Mouse (Mus musculus) limb, embryonic 13.5 days (tissue): ENCODE measurements around the gene Gm3435. TPM values are rescaled to one million over a fixed set of nuclear protein-coding genes. Genes with fewer than 3 reads are reported as not detected.
"Not testable (repeated sequence)": the region's sequence is repeated elsewhere in the genome, so short reads cannot be mapped to it uniquely, and the experiment has no call there.

Source experiments
- ATAC-seq: fragments of 200-750 bp; cut with Nextera tagmentation; 2 replicates; pipeline ENCODE4 v1.8.0; 2017; ENCODE audit warnings: low read depth, moderate number of reproducible peaks, moderate TSS enrichment; ENCODE audit not compliant: low FRiP score
- H3K27ac ChIP-seq: fragments of 300-500 bp; sonication (generic); 2 replicates; pipeline ENCODE4 v1.5.1; 2015; ENCODE audit warnings: inconsistent platforms, mild to moderate bottlenecking, moderate library complexity
- H3K27me3 ChIP-seq: fragments of 300-500 bp; sonication (generic); 2 replicates; pipeline ENCODE4 v1.6.1; 2015; ENCODE audit warnings: mild to moderate bottlenecking, inconsistent platforms
- H3K36me3 ChIP-seq: fragments of 300-500 bp; sonication (generic); 2 replicates; pipeline ENCODE4 v1.6.1; 2015; ENCODE audit warnings: inconsistent platforms, mild to moderate bottlenecking, moderate library complexity
- H3K4me1 ChIP-seq: fragments of 300-500 bp; sonication (generic); 2 replicates; pipeline ENCODE4 v1.6.1; 2015; ENCODE audit warnings: inconsistent platforms
- H3K4me2 ChIP-seq: fragments of 300-500 bp; sonication (generic); replicated peaks from 2 replicates; pipeline ENCODE4 v1.6.1; 2015; ENCODE audit warnings: inconsistent platforms, mild to moderate bottlenecking, moderate library complexity
- H3K4me3 ChIP-seq: fragments of 300-500 bp; sonication (generic); 2 replicates; pipeline ENCODE4 v1.5.1; 2015; ENCODE audit warnings: moderate library complexity, mild to moderate bottlenecking, inconsistent platforms
- H3K9ac ChIP-seq: fragments of 300-500 bp; sonication (generic); 2 replicates; pipeline ENCODE4 v1.6.1; 2015; ENCODE audit warnings: mild to moderate bottlenecking, inconsistent platforms
- H3K9me3 ChIP-seq: fragments of 300-500 bp; sonication (generic); 2 replicates; pipeline ENCODE4 v1.6.1; 2016; ENCODE audit warnings: inconsistent platforms
- WGBS: fragments of 180-500 bp; shearing (Covaris S2); methylation state at CpG from one replicate; pipeline ENCODE4 v1.1.7; 2015; 5-methylcytosine and 5-hydroxymethylcytosine counted together
- polyA plus RNA-seq: library from polyadenylated mRNA; unstranded; fragments of >200 nt; fragmentation: Nextera tagmentation; extraction: Ambion mirVana; gene quantifications from 2 replicates; pipeline ENCODE4 v1.2.1, GENCODE M21; 2015

Gene Gm3435
- polyA plus RNA-seq, 1 experiment from 2014 or later, result 7.8 TPM

DNA sequence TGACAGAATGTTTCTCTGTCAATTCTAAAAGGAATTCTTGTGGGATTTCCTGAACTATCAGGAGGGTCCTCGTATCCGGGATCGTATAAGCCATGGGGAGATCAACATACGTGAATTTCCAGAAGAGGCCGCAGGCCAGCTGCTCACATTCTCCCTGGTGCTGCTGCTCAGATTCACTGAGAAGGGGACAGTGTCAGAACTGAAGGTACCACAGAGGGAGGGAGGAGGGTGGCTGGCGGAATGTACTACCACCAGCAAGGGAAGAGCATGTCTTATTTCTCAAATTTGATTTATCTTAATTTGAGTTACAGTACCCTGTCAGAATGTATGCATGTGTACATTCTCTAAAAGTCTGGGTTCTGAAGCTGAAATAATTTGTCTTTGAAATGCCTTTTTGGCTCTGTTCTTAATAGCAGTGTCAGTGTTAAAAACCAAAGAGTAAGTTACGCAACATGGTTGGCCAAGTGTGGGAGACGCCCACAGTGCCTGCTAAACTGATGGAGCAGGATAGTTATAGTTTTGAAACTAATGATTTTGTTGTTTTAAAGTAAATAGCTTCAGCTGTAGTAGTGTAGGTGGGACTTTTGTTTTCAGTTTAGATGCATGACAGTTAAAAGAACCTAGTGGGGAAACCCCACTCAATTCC is 43.3 kb downstream of the Gm3435 start:
- not testable (repeated sequence) for H3K9ac ChIP-seq, H3K9me3 ChIP-seq, H3K27me3 ChIP-seq, H3K4me1 ChIP-seq, H3K4me3 ChIP-seq, H3K27ac ChIP-seq, H3K4me2 ChIP-seq, ATAC-seq
- WGBS, result 90% methylated on average over 6 of the region's 8 CpGs
- H3K36me3 ChIP-seq, result peaks cover 27% of the 10 kb centered on the region

DNA sequence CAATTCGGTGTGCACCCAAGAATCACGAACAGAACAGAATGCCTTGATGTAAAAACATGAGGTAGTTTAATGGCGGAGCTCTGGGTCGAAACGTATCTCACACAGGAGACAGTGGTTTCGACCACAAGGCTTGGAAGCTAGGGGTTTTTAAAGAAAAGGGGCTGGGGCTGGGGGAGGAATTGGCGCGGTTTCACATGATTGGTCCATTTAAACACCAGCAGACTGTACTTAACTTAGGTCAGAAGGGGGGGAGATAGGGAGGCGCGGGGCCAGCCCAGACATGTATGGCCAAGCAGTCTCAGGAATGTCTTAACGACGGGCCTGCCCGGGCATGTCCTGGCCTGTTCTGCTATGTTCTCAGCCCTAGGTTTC is 43.8 kb downstream of the Gm3435 start:
- H3K4me3 ChIP-seq, H3K4me2 ChIP-seq, H3K9me3 ChIP-seq, H3K4me1 ChIP-seq, ATAC-seq, H3K27me3 ChIP-seq, H3K27ac ChIP-seq, H3K9ac ChIP-seq: not testable (repeated sequence)
- WGBS, result 91% methylated on average over 13 of the region's 13 CpGs
- H3K36me3 ChIP-seq, result peaks cover 32% of the 10 kb centered on the region

DNA sequence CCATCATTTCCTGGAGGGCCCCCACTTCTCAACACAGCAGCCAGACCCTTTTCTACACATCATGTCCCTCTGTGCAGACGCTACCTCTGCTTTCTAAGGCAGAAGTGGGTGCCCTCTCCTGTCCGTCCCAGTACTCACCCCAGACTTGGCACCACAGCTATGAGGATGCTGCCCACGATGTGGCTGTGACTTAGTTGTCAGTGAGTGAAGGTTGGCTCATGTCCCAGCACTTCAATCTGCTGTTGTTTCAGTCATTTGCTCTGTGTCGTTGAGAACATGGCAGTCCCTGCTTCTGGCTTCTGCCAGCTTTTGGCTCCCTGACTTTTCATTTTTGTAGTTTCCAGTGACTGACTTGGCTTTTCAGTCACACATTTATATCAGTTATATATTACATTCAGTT is 45.9 kb downstream of the Gm3435 start:
- Histone ChIP-seq H3K27ac (no peak overlapping the region), H3K27me3 (no peaks in the 10 kb centered on the region), H3K4me3 (no peak overlapping the region), H3K9ac (no peak overlapping the region), H3K9me3 (no peaks in the 10 kb centered on the region), H3K4me2 (no peak overlapping the region), H3K4me1 (no peaks in the 10 kb centered on the region), H3K36me3 (peaks cover 51% of the 10 kb centered on the region)
- ATAC-seq, result no peak
- 82% methylated on average over 4 of the region's 4 CpGs for WGBS

DNA sequence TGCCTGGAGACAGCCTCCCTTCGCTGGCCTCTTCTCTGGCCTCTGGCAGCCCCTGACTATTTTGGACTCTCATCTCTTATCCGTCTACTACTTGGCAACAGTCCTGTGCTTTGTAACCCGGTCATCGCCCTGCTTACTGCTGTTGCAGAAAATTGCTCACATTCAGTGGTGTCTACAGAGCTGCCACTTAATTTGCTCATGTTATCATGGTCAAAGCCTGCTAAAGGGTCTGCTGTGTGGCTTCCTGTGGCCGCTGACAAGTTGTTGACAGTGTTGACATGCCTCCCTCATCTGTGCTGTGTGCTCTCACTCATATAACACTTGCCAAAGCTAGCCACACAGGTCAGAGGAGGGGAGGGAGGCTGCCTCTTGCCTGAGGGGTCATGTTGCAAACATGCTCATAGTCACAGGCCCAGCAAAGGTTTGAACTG is 48.2 kb downstream of the Gm3435 start:
- no peak for ATAC-seq
- Histone ChIP-seq H3K36me3 (peaks cover 71% of the 10 kb centered on the region), H3K4me3 (no peak overlapping the region), H3K4me2 (no peak overlapping the region), H3K9ac (no peak overlapping the region), H3K4me1 (no peaks in the 10 kb centered on the region), H3K27ac (no peak overlapping the region), H3K27me3 (no peaks in the 10 kb centered on the region), H3K9me3 (no peaks in the 10 kb centered on the region)
- WGBS, result 84% methylated on average over 5 of the region's 5 CpGs

DNA sequence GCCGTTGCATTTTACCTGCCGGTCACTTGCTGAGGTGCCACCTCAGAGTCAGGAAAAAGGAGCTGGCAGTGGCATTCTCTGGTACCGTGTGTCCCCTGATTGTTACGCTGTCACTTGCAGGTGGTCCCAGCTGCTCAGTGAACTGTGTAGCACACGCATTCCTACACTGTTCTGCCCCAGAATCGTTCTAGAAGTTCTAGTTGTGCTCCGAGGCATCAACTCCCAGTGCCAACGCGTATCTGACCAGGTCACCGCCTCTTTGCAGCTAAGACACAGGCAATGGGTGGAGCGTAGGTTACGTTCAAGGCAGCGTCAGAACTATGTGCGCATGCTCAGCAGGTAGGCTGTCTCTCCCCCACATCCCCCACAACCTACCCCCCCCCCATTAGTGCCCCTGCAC is 49.7 kb downstream of the Gm3435 start:
- no peaks in the 10 kb centered on the region for H3K9me3 ChIP-seq
- H3K27ac ChIP-seq, result no peak overlapping the region
- H3K4me1 ChIP-seq, result no peaks in the 10 kb centered on the region
- H3K9ac ChIP-seq, result no peak overlapping the region
- no peak overlapping the region for H3K4me2 ChIP-seq
- H3K36me3 ChIP-seq, result peaks cover 77% of the 10 kb centered on the region
- H3K27me3 ChIP-seq, result no peaks in the 10 kb centered on the region
- WGBS, result 95% methylated on average over 14 of the region's 14 CpGs
- ATAC-seq, result no peak
- H3K4me3 ChIP-seq, result no peak overlapping the region

DNA sequence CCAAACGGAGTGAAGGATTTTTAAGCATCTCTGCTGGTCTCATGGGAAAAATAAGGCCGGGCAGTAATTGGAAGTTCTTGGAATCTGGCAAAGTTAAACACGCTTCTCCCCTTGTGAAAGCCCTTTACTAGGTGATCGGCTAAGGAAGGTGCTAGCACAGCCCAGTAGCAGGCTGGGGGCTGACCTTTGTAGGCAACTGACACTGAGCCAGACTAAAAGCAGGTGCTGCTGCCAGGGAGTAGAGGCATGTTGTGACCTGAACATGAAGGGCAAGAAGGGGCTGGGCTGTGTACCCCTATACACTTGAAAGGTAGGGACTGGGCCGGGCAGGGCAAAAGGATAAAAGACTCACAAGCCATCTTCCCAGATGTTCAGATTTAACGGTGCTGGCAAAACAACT is 50.4 kb downstream of the Gm3435 start:
- H3K9me3 ChIP-seq, result no peaks in the 10 kb centered on the region
- no peak overlapping the region for H3K4me2 ChIP-seq
- no peak overlapping the region for H3K9ac ChIP-seq
- no peaks in the 10 kb centered on the region for H3K4me1 ChIP-seq
- no peak overlapping the region for H3K4me3 ChIP-seq
- H3K36me3 ChIP-seq, result peaks cover 73% of the 10 kb centered on the region
- no peak overlapping the region for H3K27ac ChIP-seq
- ATAC-seq, result no peak
- no peaks in the 10 kb centered on the region for H3K27me3 ChIP-seq
- WGBS, result 74% methylated on average over 6 of the region's 6 CpGs

DNA sequence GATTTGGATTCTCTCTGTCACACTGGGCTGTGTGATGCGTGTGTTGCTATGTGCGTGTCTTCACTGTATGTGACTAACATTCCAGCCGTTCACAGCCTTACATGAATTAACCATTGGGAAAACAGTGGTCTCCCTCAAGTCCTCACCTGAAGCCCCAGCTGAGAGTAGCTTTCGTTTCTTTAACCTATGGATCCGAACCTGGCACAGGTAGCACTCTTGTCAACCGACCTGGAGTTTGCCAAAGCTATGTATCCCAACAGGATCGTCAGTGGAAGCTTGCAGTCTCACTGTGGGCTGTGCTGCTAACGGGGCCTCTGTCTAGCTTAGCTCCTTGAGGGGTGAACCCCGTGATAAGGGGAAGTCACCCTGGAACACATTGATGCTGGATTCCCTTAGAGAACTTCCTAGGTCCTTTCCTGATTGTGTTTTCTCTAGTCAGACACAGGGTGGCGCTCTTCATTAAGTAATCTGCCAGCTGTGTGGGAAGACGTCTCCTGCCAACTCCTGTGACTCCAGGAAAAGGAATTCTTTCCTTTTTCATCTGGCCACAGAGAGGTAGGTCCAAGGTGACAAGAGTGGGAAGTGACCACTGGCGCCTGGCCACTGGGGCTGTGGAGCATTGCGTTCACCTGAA is 55.5 kb downstream of the Gm3435 start:
- Histone ChIP-seq H3K4me1 (peaks cover 8% of the 10 kb centered on the region), H3K36me3 (peaks cover 30% of the 10 kb centered on the region), H3K27ac (no peak overlapping the region), H3K27me3 (no peaks in the 10 kb centered on the region), H3K4me2 (peak overlapping the region; percentile 50), H3K4me3 (no peak overlapping the region), H3K9me3 (no peaks in the 10 kb centered on the region), H3K9ac (no peak overlapping the region)
- WGBS, result 42% methylated on average over 13 of the region's 13 CpGs
- ATAC-seq, result peak; percentile 52; the same call in 1 of the 2 replicates

DNA sequence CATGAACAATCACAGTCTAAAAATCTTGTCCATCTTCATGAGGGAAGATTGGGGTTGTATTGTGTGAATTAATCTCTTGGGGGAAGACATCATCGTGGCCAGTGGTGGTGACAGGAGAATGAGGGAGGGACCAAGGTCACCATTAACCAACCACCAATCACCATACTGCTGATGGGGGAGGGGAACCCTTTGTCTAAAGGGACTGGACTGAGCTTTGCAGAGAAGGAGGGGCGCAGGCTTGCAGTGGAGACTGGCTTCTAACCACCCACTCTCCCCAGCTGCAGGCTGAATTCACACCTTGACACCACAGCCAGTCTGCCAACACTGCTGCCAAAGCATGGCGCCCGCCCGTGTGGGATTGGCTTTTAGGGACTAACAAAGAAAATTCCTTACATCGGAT is 56.1 kb downstream of the Gm3435 start:
- H3K4me3 ChIP-seq, result no peak overlapping the region
- WGBS, result 19% methylated on average over 6 of the region's 6 CpGs
- H3K4me2 ChIP-seq, result peak overlapping the region; percentile 50
- H3K36me3 ChIP-seq, result peaks cover 25% of the 10 kb centered on the region
- no peaks in the 10 kb centered on the region for H3K27me3 ChIP-seq
- H3K9me3 ChIP-seq, result no peaks in the 10 kb centered on the region
- H3K9ac ChIP-seq, result peak overlapping the region; percentile 48; the same call in 1 of the 2 replicates
- peak; percentile 73 for ATAC-seq
- no peak overlapping the region for H3K27ac ChIP-seq
- peaks cover 8% of the 10 kb centered on the region for H3K4me1 ChIP-seq

DNA sequence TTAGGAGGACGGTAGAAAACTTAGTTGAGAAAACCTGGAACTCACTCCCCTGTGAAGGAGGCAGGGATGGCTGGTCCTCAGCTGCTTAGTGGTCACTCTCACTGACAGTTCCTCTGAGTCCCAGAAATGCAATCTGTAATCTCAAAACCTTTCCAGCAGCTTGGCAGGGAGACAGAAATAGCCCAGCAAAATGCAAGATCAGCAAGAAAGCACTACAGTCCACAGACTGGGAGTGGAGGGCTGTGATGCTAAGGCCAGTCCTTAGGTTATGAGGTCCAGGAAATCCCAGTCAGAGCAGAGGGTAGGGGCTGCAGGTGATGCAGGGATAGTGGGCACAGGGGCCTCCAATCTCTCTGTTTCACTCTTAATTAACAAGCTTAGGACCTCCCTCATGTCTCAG is 56.9 kb downstream of the Gm3435 start:
- Histone ChIP-seq H3K27me3 (no peaks in the 10 kb centered on the region), H3K4me2 (no peak overlapping the region), H3K4me3 (no peak overlapping the region), H3K9ac (no peak overlapping the region), H3K4me1 (peaks cover 8% of the 10 kb centered on the region), H3K9me3 (no peaks in the 10 kb centered on the region), H3K27ac (no peak overlapping the region), H3K36me3 (peaks cover 16% of the 10 kb centered on the region)
- 50% methylated on average over 1 of the region's 1 CpGs for WGBS
- no peak for ATAC-seq

DNA sequence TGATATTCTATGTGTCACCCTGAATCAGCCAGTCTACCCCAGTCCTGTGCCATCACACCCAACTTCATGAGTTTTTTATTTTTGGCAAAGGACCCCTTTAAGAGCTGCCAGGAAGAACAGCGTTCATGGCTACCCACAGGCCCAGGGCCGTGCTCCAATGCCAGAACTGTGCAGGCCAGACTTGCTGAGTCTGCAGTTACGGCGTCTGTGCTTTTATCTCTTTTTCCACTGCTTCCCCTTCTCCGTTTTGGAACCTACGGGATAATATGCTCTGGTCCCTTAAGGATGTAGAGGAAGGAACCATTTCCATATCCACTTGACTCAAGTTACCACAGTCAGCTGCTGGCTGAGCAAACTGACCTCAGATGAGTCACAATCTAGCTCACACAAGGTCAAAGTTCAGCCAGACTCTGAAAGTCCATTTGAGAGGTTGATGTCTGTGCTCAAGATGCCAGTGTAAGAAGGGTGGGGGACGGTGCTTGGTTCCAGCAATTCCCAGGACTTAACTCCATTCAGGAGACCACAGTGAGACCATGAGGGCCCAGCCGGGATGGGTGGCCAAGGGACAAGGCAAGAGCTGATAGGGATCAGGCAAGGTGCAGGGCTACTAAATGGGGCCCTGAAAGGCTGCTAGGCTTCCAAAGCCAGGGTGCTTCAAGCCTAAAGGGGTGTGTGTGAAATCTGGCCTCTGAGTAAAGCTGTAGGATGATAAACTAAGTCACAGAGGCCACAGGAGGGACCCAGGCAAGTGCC is 58.2 kb downstream of the Gm3435 start:
- no peak overlapping the region for H3K9ac ChIP-seq
- no peak overlapping the region for H3K4me2 ChIP-seq
- 55% methylated on average over 8 of the region's 8 CpGs for WGBS
- no peaks in the 10 kb centered on the region for H3K9me3 ChIP-seq
- ATAC-seq, result no peak
- peaks cover 5% of the 10 kb centered on the region; the same call in 1 of the 2 replicates for H3K36me3 ChIP-seq
- no peaks in the 10 kb centered on the region for H3K27me3 ChIP-seq
- H3K4me3 ChIP-seq, result no peak overlapping the region
- H3K27ac ChIP-seq, result no peak overlapping the region
- peaks cover 8% of the 10 kb centered on the region for H3K4me1 ChIP-seq

DNA sequence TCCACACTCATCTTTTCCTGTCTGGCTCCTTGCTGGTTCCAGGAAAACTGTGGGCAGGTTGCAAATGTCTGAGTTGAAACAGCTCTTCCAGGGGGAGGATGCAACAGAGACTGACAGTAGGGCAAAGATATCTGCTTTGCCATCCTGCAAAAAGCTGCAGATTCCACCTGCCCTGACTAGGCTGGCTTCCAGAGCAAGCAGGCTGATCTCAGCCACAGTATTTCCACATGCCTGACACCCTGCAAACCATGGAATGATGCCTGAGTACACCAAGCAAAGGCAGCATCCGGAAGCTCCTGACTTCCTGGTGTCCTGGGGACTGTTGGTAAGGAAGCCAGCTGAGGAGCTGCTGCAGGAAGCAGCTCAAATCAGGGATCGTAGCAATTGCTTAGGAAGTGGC is 59.1 kb downstream of the Gm3435 start:
- Histone ChIP-seq H3K9ac (no peak overlapping the region), H3K4me3 (no peak overlapping the region), H3K27me3 (no peaks in the 10 kb centered on the region), H3K4me2 (no peak overlapping the region), H3K36me3 (no peaks in the 10 kb centered on the region), H3K9me3 (no peaks in the 10 kb centered on the region), H3K4me1 (peaks cover 8% of the 10 kb centered on the region), H3K27ac (no peak overlapping the region)
- ATAC-seq, result no peak
- 43% methylated on average over 2 of the region's 2 CpGs for WGBS
